Mouse (Mus musculus): ENCODE measurements around the gene Mroh9. TPM values are rescaled to one million over a fixed set of nuclear protein-coding genes. Genes with fewer than 3 reads are reported as not detected.

Gene Mroh9
- polyA plus RNA-seq, 1 experiment from 2014 or later, result not detected

DNA sequence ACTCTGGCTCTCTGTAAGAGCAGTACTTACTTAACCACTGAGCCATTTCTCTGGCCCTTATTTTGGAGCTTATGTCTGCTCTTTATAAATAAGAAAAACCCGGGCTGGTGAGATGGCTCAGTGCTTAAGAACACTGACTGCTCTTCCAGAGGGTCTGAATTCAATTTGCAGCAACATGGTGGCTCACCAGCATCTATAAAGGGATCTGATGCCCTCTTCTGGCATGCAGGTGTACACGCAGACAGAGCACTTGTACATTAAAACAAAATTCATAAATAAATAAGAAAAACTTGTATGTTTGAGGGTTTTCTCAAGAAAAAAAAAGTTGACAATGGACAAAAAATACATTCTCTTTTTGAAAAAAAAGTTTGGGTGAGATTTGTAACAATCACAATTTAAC, 28.1 kb downstream of the Mroh9 start:
- 35% methylated on average over 2 of the region's 2 CpGs for WGBS
- H3K4me1 ChIP-seq, result no peaks in the 10 kb centered on the region
- H3K36me3 ChIP-seq, result no peaks in the 10 kb centered on the region
- no peak for ATAC-seq (ENCODE audit: borderline replicate concordance, extremely low read depth, low FRiP score, low TSS enrichment)
- no peak overlapping the region for H3K4me2 ChIP-seq
- no peak overlapping the region for H3K27ac ChIP-seq
- no peaks in the 10 kb centered on the region for H3K27me3 ChIP-seq
- H3K4me3 ChIP-seq, result no peak overlapping the region
- H3K9me3 ChIP-seq, result no peaks in the 10 kb centered on the region
- H3K9ac ChIP-seq, result no peak overlapping the region

DNA sequence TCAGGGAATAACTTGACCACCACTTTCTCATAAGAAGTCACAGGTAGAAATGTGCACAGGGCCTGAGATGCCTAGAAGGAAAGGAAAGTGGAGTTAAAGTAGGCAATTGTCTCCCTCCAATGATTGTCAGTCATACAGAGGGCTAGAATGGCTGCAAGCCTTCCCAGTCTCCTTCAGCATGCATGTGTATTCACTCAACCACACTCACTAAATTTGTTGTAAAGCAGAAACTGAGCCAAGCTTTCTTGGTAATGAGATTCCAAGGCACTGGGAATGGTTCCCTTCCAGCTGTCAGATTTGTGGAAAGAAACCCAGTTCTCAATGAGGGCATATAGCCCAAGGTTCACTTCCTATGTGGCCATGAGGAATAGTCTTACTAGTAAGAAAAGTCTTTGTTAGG, 29.8 kb downstream of the Mroh9 start:
- Histone ChIP-seq H3K27me3 (no peaks in the 10 kb centered on the region), H3K4me2 (no peak overlapping the region), H3K9me3 (no peaks in the 10 kb centered on the region), H3K27ac (peak overlapping the region; percentile 46), H3K36me3 (no peaks in the 10 kb centered on the region), H3K4me1 (no peaks in the 10 kb centered on the region), H3K4me3 (no peak overlapping the region), H3K9ac (no peak overlapping the region)
- peak; percentile 94 for ATAC-seq (ENCODE audit: borderline replicate concordance, extremely low read depth, low FRiP score, low TSS enrichment)

DNA sequence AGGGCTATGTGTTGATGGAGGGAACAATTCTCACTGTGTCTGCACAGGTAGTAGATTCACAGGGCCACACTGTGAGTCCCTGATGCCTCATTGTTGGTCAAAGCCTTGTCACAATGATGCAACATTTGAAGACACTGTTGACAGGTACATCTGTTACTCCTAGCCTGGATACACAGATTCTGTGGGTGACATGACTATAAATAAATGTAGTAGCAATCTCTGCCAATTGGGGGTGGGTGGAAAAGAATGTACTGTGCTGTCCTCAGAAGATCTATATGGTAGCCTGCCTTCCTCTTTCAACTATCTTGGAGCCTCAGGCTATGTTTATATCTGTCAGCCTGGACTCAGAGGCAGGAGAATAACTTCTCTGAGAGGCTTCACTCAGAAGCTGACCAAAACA, 62.4 kb downstream of the Mroh9 start:
- H3K27me3 ChIP-seq, result no peaks in the 10 kb centered on the region
- H3K4me3 ChIP-seq, result no peak overlapping the region
- ATAC-seq (ENCODE audit: borderline replicate concordance, extremely low read depth, low FRiP score, low TSS enrichment), result no peak
- no peak overlapping the region for H3K27ac ChIP-seq
- no peaks in the 10 kb centered on the region for H3K36me3 ChIP-seq
- H3K9ac ChIP-seq, result no peak overlapping the region
- H3K9me3 ChIP-seq, result no peaks in the 10 kb centered on the region
- no peak overlapping the region for H3K4me2 ChIP-seq
- no peaks in the 10 kb centered on the region for H3K4me1 ChIP-seq

DNA sequence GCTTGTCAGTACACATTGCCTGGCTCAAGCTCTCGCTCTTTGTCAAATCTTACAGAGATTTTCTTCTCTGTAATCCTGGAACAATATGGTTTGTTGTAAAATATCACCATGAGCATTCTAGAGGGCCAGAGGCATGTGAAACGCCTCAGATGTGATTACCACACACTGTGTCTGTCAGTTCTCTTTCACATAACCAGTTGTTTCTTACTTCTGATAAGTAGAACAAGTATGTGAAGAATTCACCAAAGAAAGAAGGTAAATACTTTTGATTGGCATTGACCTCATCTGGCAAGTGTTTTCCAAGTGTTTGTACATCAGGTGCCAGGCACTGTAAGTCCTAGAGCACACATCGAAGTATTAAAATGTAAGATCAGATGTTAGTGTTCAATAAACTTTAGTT, 76.2 kb downstream of the Mroh9 start:
- no peak; the same call in 1 of the 2 replicates for ATAC-seq (ENCODE audit: borderline replicate concordance, extremely low read depth, low FRiP score, low TSS enrichment)
- no peaks in the 10 kb centered on the region for H3K27me3 ChIP-seq
- no peaks in the 10 kb centered on the region for H3K9me3 ChIP-seq
- no peak overlapping the region for H3K27ac ChIP-seq
- H3K9ac ChIP-seq, result no peak overlapping the region
- no peaks in the 10 kb centered on the region for H3K4me1 ChIP-seq
- H3K4me2 ChIP-seq, result no peak overlapping the region
- H3K4me3 ChIP-seq, result no peak overlapping the region
- 42% methylated on average over 3 of the region's 3 CpGs for WGBS
- H3K36me3 ChIP-seq, result no peaks in the 10 kb centered on the region

DNA sequence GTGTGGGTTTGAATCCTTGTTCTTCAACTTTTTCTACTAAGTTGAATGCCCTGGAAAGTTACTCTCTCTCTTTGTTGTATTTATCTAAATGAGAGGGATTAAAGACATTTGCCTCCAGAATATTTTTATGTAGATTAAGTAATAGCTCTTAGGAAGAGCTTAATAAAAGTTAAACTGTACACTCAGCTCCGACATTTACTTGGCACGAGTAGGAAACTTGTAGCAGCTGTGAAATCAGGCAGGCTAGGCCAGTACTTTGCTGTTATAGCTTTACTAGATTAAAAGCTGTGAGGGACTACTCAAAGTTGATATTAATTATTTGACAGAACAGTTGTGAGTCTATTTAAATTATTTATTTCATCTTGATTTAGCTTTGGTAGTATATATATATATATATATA, 82.0 kb downstream of the Mroh9 start:
- H3K4me3 ChIP-seq, result no peak overlapping the region
- H3K27me3 ChIP-seq, result no peaks in the 10 kb centered on the region
- ATAC-seq (ENCODE audit: borderline replicate concordance, extremely low read depth, low FRiP score, low TSS enrichment), result peak; percentile 53; the same call in 1 of the 2 replicates
- no peaks in the 10 kb centered on the region for H3K36me3 ChIP-seq
- 62% methylated on average over 2 of the region's 2 CpGs for WGBS
- peak overlapping the region; percentile 59; the same call in 1 of the 2 replicates for H3K27ac ChIP-seq
- H3K9me3 ChIP-seq, result no peaks in the 10 kb centered on the region
- no peak overlapping the region for H3K4me2 ChIP-seq
- no peak overlapping the region for H3K9ac ChIP-seq
- H3K4me1 ChIP-seq, result no peaks in the 10 kb centered on the region

DNA sequence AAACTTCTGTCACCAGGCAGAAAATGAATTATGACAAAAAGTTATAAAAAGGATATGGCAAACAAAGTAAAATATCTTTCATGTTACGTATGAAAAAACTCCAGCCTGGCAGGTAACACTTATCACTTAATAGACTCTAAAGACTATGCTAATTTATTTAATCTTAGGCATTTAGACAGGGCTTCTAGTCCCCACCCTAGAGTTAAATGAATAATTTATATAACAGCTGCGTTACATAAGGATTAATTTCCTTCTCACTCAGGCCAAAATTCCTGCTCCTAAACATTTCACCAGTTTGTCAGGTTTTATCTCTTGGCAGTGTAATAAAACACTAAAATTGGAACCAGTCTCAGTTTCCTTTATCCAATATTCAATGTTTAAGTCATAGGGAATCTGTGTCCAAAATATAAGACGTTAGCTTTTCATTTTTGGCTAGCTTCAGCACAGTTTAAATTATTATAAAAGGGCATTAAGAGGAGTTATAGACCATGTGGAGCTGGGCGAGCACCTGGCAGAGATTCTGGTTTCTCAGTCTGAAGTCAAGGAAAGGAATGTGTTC, 84.1 kb downstream of the Mroh9 start:
- Histone ChIP-seq H3K4me3 (no peak overlapping the region), H3K9me3 (no peaks in the 10 kb centered on the region), H3K9ac (no peak overlapping the region), H3K36me3 (no peaks in the 10 kb centered on the region), H3K4me2 (no peak overlapping the region), H3K4me1 (no peaks in the 10 kb centered on the region), H3K27ac (peak overlapping the region; percentile 23; the same call in 1 of the 2 replicates), H3K27me3 (no peaks in the 10 kb centered on the region)
- ATAC-seq (ENCODE audit: borderline replicate concordance, extremely low read depth, low FRiP score, low TSS enrichment), result peak; percentile 51
- 36% methylated on average over 4 of the region's 4 CpGs for WGBS

DNA sequence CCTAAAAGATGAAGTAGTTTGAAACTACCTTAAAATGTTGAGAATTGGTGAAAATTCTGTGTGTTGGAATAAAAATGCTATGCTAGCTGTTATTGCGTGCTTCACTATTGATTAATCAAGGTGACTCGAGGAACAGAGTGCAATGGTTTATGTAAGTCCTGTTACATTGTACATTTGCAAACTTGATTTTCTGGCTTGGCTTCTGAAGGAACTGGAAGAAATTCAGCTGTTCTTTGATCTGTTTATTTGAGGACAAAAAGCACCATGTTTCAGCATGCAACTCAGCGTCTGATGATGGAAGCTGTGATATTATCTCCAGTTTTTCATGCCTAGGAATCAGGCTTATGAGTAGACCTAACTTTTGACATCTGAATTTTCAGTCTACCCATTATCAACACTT, 97.9 kb downstream of the Mroh9 start:
- no peak overlapping the region for H3K9ac ChIP-seq
- no peaks in the 10 kb centered on the region for H3K4me1 ChIP-seq
- H3K27me3 ChIP-seq, result no peaks in the 10 kb centered on the region
- H3K4me3 ChIP-seq, result no peak overlapping the region
- no peaks in the 10 kb centered on the region for H3K9me3 ChIP-seq
- 48% methylated on average over 3 of the region's 3 CpGs for WGBS
- no peak overlapping the region for H3K4me2 ChIP-seq
- no peak for ATAC-seq (ENCODE audit: borderline replicate concordance, extremely low read depth, low FRiP score, low TSS enrichment)
- no peaks in the 10 kb centered on the region for H3K36me3 ChIP-seq
- H3K27ac ChIP-seq, result no peak overlapping the region

DNA sequence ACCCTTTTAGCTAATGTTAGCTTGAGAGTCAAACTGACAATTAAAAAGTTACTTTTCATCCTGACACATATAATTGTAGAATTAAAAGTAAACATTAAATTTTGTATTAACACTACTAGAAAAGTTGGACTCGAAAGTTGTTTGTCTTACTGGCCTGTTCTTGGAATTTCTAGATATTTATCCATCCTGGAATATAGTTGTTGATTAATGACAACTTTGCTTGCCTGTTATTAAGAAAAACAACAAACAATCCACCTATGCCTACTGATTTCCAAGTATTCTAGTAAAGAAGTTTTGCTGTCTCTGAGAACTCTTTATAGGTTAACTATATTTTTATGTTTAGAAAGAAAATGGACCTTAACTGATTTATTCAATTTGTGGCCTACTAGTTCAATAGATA, 98.7 kb downstream of the Mroh9 start:
- WGBS, result 63% methylated on average over 1 of the region's 1 CpGs

DNA sequence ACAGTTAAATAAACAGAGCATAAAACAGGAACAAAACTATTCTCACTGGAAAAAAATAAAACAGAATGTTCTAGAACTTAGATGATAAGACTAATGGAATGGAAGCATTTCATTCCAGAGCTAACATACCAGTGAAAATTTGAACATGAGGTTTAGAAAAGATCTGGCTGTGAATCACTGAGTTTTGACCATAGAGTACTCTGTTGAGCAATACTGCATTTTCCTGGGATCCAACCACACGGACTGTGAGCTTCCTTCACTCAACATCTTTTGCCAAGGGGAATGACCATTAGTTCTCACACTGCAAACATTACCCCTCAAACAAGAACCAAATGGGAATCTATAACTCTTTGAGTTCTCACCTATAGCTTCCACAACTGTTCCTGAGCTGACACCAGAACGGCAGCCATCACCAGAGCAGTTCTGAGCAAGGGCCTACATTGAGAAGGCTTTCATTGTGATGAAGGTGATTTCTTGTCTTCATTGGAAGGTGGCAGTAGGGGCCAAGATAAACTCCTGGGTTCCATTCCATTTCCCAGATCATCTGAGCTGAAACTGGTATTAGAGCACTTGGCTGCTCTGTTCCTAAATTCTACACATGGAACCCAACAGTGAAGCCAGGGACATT, 99.2 kb downstream of the Mroh9 start:
- Histone ChIP-seq H3K4me1 (no peaks in the 10 kb centered on the region), H3K27me3 (no peaks in the 10 kb centered on the region), H3K36me3 (no peaks in the 10 kb centered on the region), H3K4me2 (no peak overlapping the region), H3K9ac (no peak overlapping the region), H3K4me3 (no peak overlapping the region), H3K27ac (no peak overlapping the region), H3K9me3 (no peaks in the 10 kb centered on the region)
- 76% methylated on average over 2 of the region's 2 CpGs for WGBS
- ATAC-seq (ENCODE audit: borderline replicate concordance, extremely low read depth, low FRiP score, low TSS enrichment), result no peak

More for the DNA sequence above, 98.7 kb downstream of the Mroh9 start:
- Histone ChIP-seq H3K9me3 (no peaks in the 10 kb centered on the region), H3K27ac (no peak overlapping the region), H3K4me2 (no peak overlapping the region), H3K9ac (no peak overlapping the region), H3K36me3 (no peaks in the 10 kb centered on the region), H3K4me3 (no peak overlapping the region), H3K4me1 (no peaks in the 10 kb centered on the region), H3K27me3 (no peaks in the 10 kb centered on the region)
- ATAC-seq (ENCODE audit: borderline replicate concordance, extremely low read depth, low FRiP score, low TSS enrichment), result no peak

DNA sequence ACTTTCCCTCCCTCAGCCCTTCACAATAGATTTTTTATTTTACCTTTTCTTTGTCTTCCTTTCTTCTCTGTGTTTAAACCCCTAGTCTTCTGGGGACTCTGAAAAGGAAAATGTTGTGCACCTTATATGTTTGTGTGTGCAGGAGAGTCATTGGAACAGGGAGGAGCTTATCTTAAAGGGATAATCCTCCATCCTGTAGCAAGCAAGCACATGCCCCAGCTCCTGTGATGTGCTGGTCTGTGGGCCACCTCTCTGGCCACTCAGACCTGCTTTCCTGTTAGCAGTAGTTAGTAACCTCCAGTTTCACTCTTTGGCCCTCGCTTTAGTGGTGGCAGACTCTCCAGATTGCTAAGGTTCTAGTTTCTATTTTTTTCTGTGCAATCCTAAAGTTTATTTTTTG, 101.0 kb downstream of the Mroh9 start, which contains the start of gene Fmo3:
Gene Fmo3, minus strand, starts transcription at position 101 of the 400 bp plus-strand sequence.
- no peaks in the 10 kb centered on the region for H3K36me3 ChIP-seq

More for the DNA sequence above, 101.0 kb downstream of the Mroh9 start, which contains the start of gene Fmo3:
- ATAC-seq (ENCODE audit: borderline replicate concordance, extremely low read depth, low FRiP score, low TSS enrichment), result no peak
- no peak within 1 kb of the TSS for H3K4me3 ChIP-seq
- 57% methylated on average over 1 of the region's 1 CpGs for WGBS
- no peak within 1 kb of the TSS for H3K9ac ChIP-seq
- no peak within 1 kb of the TSS for H3K4me2 ChIP-seq
- no peaks in the 10 kb centered on the region for H3K4me1 ChIP-seq
- no peaks in the 10 kb centered on the region for H3K9me3 ChIP-seq
- H3K27me3 ChIP-seq, result no peaks in the 10 kb centered on the region
- H3K27ac ChIP-seq, result no peak within 1 kb of the TSS
